Mouse (Mus musculus) mouse trophoblast stem cell (cell line): ENCODE measurements at regions not wholly inside any gene's neighbourhood (a gene's known extent, or its start where the extent isn't known, plus 50 kb on each side); places are given as distances from the start of the nearest gene placed in this dataset.

Source experiments
- in situ Hi-C, 2 experiments: fragments of 300-500 bp; cut with MseI, MboI; formaldehyde crosslinking; loops; 2 replicates in 1 of 2; 3 replicates in 1 of 2; pipeline ENCODE4 v1.15.1; 2025

GRCm38 (mm10) chr16:74462436-74462835, 50.8 kb upstream of the Robo2 start:
- in situ Hi-C loops, result no loop called here
